Mouse (Mus musculus): ENCODE data around the gene Abcd2. TPM values are rescaled to one million over a fixed set of nuclear protein-coding genes. Genes with fewer than 3 reads are reported as not detected.

Abcd2 gene
- 3.4 TPM in 2 replicates for polyA plus RNA-seq (2015; fragmentation: Nextera tagmentation; extraction: Ambion mirVana)

- peak within 1 kb of the TSS; percentile 88 for H3K27ac ChIP-seq
- peak within 1 kb of the TSS; percentile 29 for H3K9ac ChIP-seq
- ATAC-seq (replicated peaks; ENCODE audit: low FRiP score): peak; percentile 98
- peak within 1 kb of the TSS; percentile 48 for H3K4me3 ChIP-seq (replicated peaks)
- H3K4me1 ChIP-seq: peaks cover 14% of the 10 kb centered on the region
- WGBS: under 1% methylated on average over 22 of the region's 22 CpGs
- H3K27me3 ChIP-seq: 0 out of 2 replicates have a peak, but pooled peaks cover 5% of the 10 kb centered on the region
- H3K9me3 ChIP-seq (replicated peaks): no peaks in the 10 kb centered on the region
- no peaks in the 10 kb centered on the region for H3K36me3 ChIP-seq
- H3K4me2 ChIP-seq: peak within 1 kb of the TSS; percentile 80
Measured at GRCm38 (mm10) chr15:91191412-91192222, at the start of gene Abcd2. TSS of gene Abcd2 (minus strand) at chr15:91191799.

- Histone ChIP-seq H3K9me3 (replicated peaks) (no peaks in the 10 kb centered on the region), H3K4me1 (no peaks in the 10 kb centered on the region), H3K4me2 (no peak overlapping the region), H3K9ac (no peak overlapping the region), H3K36me3 (no peaks in the 10 kb centered on the region), H3K4me3 (replicated peaks) (no peak overlapping the region), H3K27me3 (no peaks in the 10 kb centered on the region), H3K27ac (no peak overlapping the region)
- ATAC-seq (replicated peaks; ENCODE audit: low FRiP score): no peak
- WGBS: 88% methylated on average over 3 of the region's 3 CpGs
Measured at GRCm38 (mm10) chr15:91240683-91241335, 49.2 kb upstream of the Abcd2 start.

GRCm38 (mm10) chr15:91237294-91237693 is 45.7 kb upstream of the Abcd2 start:
- no peak overlapping the region for H3K4me2 ChIP-seq
- H3K27ac ChIP-seq: no peak overlapping the region
- H3K4me3 ChIP-seq (replicated peaks): no peak overlapping the region
- 80% methylated on average over 5 of the region's 5 CpGs for WGBS
- no peaks in the 10 kb centered on the region for H3K27me3 ChIP-seq
- ATAC-seq (replicated peaks; ENCODE audit: low FRiP score): no peak
- H3K4me1 ChIP-seq: no peaks in the 10 kb centered on the region
- no peaks in the 10 kb centered on the region for H3K9me3 ChIP-seq (replicated peaks)
- no peak overlapping the region for H3K9ac ChIP-seq
- H3K36me3 ChIP-seq: no peaks in the 10 kb centered on the region

- H3K27me3 ChIP-seq: no peaks in the 10 kb centered on the region
- H3K4me1 ChIP-seq: no peaks in the 10 kb centered on the region
- H3K36me3 ChIP-seq: no peaks in the 10 kb centered on the region
- H3K4me3 ChIP-seq (replicated peaks): no peak overlapping the region
- no peak overlapping the region for H3K27ac ChIP-seq
- 88% methylated on average over 5 of the region's 5 CpGs for WGBS
- H3K4me2 ChIP-seq: no peak overlapping the region
- H3K9me3 ChIP-seq (replicated peaks): no peaks in the 10 kb centered on the region
- ATAC-seq (replicated peaks; ENCODE audit: low FRiP score): no peak
- H3K9ac ChIP-seq: no peak overlapping the region
Measured at GRCm38 (mm10) chr15:91206518-91206917, 14.9 kb upstream of the Abcd2 start.

- Histone ChIP-seq H3K27ac (no peak overlapping the region), H3K9ac (no peak overlapping the region), H3K36me3 (no peaks in the 10 kb centered on the region), H3K4me3 (replicated peaks) (no peak overlapping the region), H3K9me3 (replicated peaks) (no peaks in the 10 kb centered on the region), H3K27me3 (no peaks in the 10 kb centered on the region), H3K4me2 (no peak overlapping the region), H3K4me1 (no peaks in the 10 kb centered on the region)
- WGBS: 88% methylated on average over 3 of the region's 3 CpGs
- no peak for ATAC-seq (replicated peaks; ENCODE audit: low FRiP score)
Measured at GRCm38 (mm10) chr15:91203521-91203920, 11.9 kb upstream of the Abcd2 start.

GRCm38 (mm10) chr15:91202486-91202885 is 10.9 kb upstream of the Abcd2 start:
- H3K27ac ChIP-seq: no peak overlapping the region
- ATAC-seq (replicated peaks; ENCODE audit: low FRiP score): no peak
- 94% methylated on average over 1 of the region's 1 CpGs for WGBS
- no peak overlapping the region for H3K9ac ChIP-seq
- H3K36me3 ChIP-seq: no peaks in the 10 kb centered on the region
- H3K4me3 ChIP-seq (replicated peaks): no peak overlapping the region
- H3K27me3 ChIP-seq: no peaks in the 10 kb centered on the region
- no peaks in the 10 kb centered on the region for H3K9me3 ChIP-seq (replicated peaks)
- H3K4me1 ChIP-seq: no peaks in the 10 kb centered on the region
- H3K4me2 ChIP-seq: no peak overlapping the region

GRCm38 (mm10) chr15:91200833-91201232 is 9.2 kb upstream of the Abcd2 start:
- no peak overlapping the region for H3K4me3 ChIP-seq (replicated peaks)
- H3K9me3 ChIP-seq (replicated peaks): no peaks in the 10 kb centered on the region
- no peaks in the 10 kb centered on the region for H3K4me1 ChIP-seq
- no peaks in the 10 kb centered on the region for H3K36me3 ChIP-seq
- no peak overlapping the region for H3K4me2 ChIP-seq
- H3K27ac ChIP-seq: no peak overlapping the region
- no peaks in the 10 kb centered on the region for H3K27me3 ChIP-seq
- no peak overlapping the region for H3K9ac ChIP-seq
- WGBS: 83% methylated on average over 1 of the region's 1 CpGs
- ATAC-seq (replicated peaks; ENCODE audit: low FRiP score): no peak

- Histone ChIP-seq H3K4me3 (replicated peaks) (no peak within 1 kb of the TSS), H3K36me3 (no peaks in the 10 kb centered on the region), H3K4me1 (no peaks in the 10 kb centered on the region), H3K27me3 (no peaks in the 10 kb centered on the region), H3K9me3 (replicated peaks) (no peaks in the 10 kb centered on the region), H3K4me2 (no peak within 1 kb of the TSS), H3K9ac (no peak within 1 kb of the TSS), H3K27ac (no peak within 1 kb of the TSS)
- no peak for ATAC-seq (replicated peaks; ENCODE audit: low FRiP score)
- 93% methylated on average over 30 of the region's 30 CpGs for WGBS
Measured at GRCm38 (mm10) chr15:91199256-91199905, 7.8 kb upstream of the Abcd2 start, which contains the start of gene CN725425. TSS of gene CN725425 (plus strand) at chr15:91199494.

GRCm38 (mm10) chr15:91192223-91192598 is 612 bp upstream of the Abcd2 start:
- peaks cover 14% of the 10 kb centered on the region for H3K4me1 ChIP-seq
- peak overlapping the region; percentile 80 for H3K4me2 ChIP-seq
- H3K36me3 ChIP-seq: no peaks in the 10 kb centered on the region
- no peaks in the 10 kb centered on the region for H3K9me3 ChIP-seq (replicated peaks)
- WGBS: 13% methylated on average over 7 of the region's 7 CpGs
- 0 out of 2 replicates have a peak overlapping the region, but pooled peaks have one; percentile 23 for H3K9ac ChIP-seq
- H3K27ac ChIP-seq: peak overlapping the region; percentile 88
- peak; percentile 57 for ATAC-seq (replicated peaks; ENCODE audit: low FRiP score)
- peak overlapping the region; percentile 48 for H3K4me3 ChIP-seq (replicated peaks)
- H3K27me3 ChIP-seq: 0 out of 2 replicates have a peak, but pooled peaks cover 5% of the 10 kb centered on the region

- no peak for ATAC-seq (replicated peaks; ENCODE audit: low FRiP score)
- H3K4me3 ChIP-seq (replicated peaks): peak overlapping the region; percentile 48
- peaks cover 14% of the 10 kb centered on the region for H3K4me1 ChIP-seq
- peak overlapping the region; percentile 88 for H3K27ac ChIP-seq
- H3K36me3 ChIP-seq: no peaks in the 10 kb centered on the region
- H3K27me3 ChIP-seq: 0 out of 2 replicates have a peak, but pooled peaks cover 5% of the 10 kb centered on the region
- peak overlapping the region; percentile 80 for H3K4me2 ChIP-seq
- no peaks in the 10 kb centered on the region for H3K9me3 ChIP-seq (replicated peaks)
- H3K9ac ChIP-seq: peak overlapping the region; percentile 29; the same call in 1 of the 2 replicates
- 31% methylated on average over 17 of the region's 17 CpGs for whole genome bisulfite sequencing
Measured at GRCm38 (mm10) chr15:91190519-91191207, 936 bp downstream of the Abcd2 start.

- Histone ChIP-seq H3K9me3 (replicated peaks) (no peaks in the 10 kb centered on the region), H3K27me3 (0 out of 2 replicates have a peak, but pooled peaks cover 5% of the 10 kb centered on the region), H3K4me3 (replicated peaks) (peak overlapping the region; percentile 48), H3K9ac (no peak overlapping the region), H3K4me1 (peaks cover 14% of the 10 kb centered on the region), H3K4me2 (peak overlapping the region; percentile 80), H3K36me3 (no peaks in the 10 kb centered on the region), H3K27ac (no peak overlapping the region)
- ATAC-seq (replicated peaks; ENCODE audit: low FRiP score): no peak
- WGBS: 29% methylated on average over 4 of the region's 4 CpGs
Measured at GRCm38 (mm10) chr15:91190026-91190425, 1.6 kb downstream of the Abcd2 start.
